Mouse (Mus musculus): ENCODE data around the gene Qrich1.

Gene Qrich1

DNA sequence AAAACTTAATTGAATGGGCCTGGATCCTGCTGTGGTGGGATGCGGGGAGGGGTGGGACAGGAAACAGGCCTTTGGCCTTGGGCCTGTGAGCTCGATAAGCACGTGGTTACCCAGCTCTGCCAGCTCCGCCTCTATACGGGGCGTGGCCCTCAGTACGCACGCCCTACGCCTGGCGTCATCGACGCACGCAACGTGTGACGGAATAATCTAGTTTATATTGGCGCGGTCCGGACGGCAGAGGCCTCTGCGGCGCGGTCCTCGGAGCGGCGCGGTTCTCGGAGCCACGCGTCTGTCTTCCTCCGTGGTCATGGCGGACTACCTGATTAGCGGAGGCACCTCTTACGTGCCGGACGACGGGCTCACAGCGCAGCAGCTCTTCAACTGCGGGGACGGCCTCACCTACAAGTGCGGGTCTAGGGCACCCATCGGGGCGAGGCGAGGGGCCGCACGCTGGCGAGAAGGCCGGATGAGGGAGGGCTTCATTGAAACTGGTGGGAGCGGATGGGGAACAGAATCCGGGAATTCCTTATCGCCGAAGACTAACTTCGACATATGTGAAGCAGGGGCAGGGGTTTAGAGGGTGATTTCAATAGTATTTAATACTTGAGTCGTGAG is 43.7 kb downstream of the Qrich1 start, which contains the start of gene Impdh2:
Impdh2 (plus strand) TSS at position 60 of the 615 bp plus-strand sequence.
- in situ Hi-C loops (cut with MboI, MseI): loop anchor here (10.0 kb wide), 1 partner anchor 1314 kb away; the partner anchor contains the start of gene Cdc25a

DNA sequence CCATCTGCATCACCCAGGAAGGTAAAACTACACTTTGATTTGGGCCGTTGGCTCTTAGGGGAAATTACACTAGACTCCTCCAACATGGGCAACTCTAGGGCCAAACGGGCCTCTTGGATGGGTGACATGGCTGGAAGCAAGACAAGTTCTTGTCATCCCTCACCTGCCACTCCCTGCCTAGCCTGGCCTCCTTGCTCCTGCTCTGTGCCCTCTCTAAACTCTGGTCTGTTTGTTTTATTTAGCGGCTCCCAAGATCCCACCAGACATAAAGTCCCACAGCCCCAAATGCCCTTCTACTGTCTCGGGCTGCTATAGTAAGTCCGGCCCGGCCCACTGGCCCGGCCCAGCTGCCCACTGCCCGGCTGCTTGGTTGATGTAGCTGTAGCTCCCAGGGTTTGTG is 47.1 kb downstream of the Qrich1 start:
- in situ Hi-C loops (cut with MboI, MseI): loop anchor here (10.0 kb wide), 1 partner anchor 1311 kb away; the partner anchor contains the start of gene Cdc25a

- in situ Hi-C loops (cut with MboI, MseI): loop anchor here (10.0 kb wide), 1 partner anchor 1311 kb away; the partner anchor contains the start of gene Cdc25a
These were observed 47.5 kb downstream of the Qrich1 start for GRCm38 (mm10) chr9:108564131-108564530.

GRCm38 (mm10) chr9:108565881-108566814 is 49.5 kb downstream of the Qrich1 start:
- in situ Hi-C loops (cut with MboI, MseI): loop anchor here (10.0 kb wide), 1 partner anchor 1309 kb away; the partner anchor contains the start of gene Cdc25a

GRCm38 (mm10) chr9:108566815-108567776 is 50.5 kb downstream of the Qrich1 start, which contains the start of gene Ndufaf3:
TSS of gene Ndufaf3 (minus strand) at chr9:108567434.
- in situ Hi-C loops (cut with MboI, MseI): loop anchor here (10.0 kb wide), 1 partner anchor 1308 kb away; the partner anchor contains the start of gene Cdc25a

DNA sequence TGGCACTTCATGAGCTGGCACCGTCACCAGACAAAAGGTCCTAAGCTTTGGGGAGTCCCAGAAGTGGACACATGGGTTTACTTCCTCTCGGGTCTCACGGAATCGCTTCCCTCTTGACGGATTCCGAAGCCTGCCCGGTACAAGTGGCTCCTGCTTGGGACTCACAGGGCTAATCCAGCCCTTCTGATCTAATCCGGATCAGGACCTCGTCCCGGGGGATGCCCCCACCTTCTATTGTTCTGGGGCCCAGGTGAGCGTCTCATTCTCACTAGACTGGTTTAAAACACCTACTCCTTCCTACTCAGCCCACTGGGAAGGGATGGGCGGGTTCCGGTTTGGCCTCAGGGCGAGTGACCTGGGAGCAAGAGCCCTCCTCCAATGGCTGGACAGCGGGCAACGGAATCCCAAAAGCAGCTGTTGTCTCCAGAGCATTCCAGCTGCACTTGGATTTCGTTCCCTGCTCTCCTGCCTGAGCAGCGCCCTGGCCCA is 51.4 kb downstream of the Qrich1 start:
- in situ Hi-C loops (cut with MboI, MseI): loop anchor here (10.0 kb wide), 1 partner anchor 1307 kb away; the partner anchor contains the start of gene Cdc25a

- in situ Hi-C loops (cut with MboI, MseI): loop anchor here (10.0 kb wide), 1 partner anchor 1306 kb away; the partner anchor contains the start of gene Cdc25a
These were observed 51.9 kb downstream of the Qrich1 start for GRCm38 (mm10) chr9:108568511-108568921.

- in situ Hi-C loops (cut with MboI, MseI): loop anchor here (5.0 to 10.0 kb wide), 2 partner anchors 78 to 1305 kb away; partner anchors contain the start of genes Arih2 and Cdc25a
These were observed 53.0 kb downstream of the Qrich1 start, which contains the start of gene Dalrd3 for GRCm38 (mm10) chr9:108569381-108570206. TSS of gene Dalrd3 (plus strand) at chr9:108569886.

GRCm38 (mm10) chr9:108570207-108570896 is 53.7 kb downstream of the Qrich1 start:
- in situ Hi-C loops (cut with MboI, MseI): loop anchor here (5.0 kb wide), 1 partner anchor 77 kb away; the partner anchor contains the start of gene Arih2

DNA sequence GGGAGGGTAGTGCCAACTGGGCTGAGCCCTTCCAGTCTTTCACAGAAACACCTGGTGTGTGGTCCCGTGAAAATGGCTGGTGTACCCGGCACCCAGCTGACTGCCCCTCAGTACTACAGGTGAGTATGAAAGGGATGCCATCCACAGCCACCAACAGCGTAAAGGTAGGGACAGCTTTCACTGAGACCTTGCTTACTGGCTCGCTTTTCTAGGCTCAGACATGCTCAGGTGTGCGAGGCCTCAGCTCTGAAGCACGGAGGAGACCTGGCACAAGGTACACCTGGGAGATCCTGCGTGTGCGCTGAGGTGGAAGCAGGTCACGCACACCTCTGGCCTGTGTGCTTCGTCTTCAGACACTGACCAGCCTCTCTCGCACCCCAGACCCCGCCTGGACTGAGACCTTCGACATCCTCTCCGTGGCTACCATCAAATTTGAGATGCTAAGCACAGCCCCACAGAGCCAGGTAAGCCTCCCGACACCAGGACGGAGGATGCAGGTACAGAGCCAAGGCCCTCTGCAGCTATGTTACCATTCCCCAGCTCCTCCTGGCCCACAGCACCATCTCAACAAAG is 54.9 kb downstream of the Qrich1 start:
- in situ Hi-C loops (cut with MboI, MseI): loop anchor here (5.0 kb wide), 1 partner anchor 76 kb away; the partner anchor contains the start of gene Arih2

DNA sequence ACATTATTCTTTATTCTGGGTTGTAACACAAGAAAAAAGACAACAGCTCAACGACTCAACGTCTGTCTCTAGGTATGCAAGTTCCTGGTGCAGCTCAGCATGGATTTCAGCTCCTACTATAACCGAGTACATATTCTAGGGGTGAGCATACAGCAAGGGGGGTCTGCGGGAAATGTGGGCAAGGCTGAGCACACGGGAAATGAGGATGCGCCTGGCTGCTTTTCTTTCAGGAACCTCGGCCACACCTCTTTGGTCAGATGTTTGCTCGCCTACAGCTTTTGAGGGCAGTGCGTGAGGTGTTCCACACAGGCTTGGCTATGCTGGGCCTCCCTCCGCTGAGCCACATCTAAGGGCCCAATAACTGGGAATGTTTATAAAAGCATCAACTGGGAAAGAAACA is 55.7 kb downstream of the Qrich1 start:
- in situ Hi-C loops (cut with MboI, MseI): loop anchor here (5.0 kb wide), 1 partner anchor 75 kb away; the partner anchor contains the start of gene Arih2

DNA sequence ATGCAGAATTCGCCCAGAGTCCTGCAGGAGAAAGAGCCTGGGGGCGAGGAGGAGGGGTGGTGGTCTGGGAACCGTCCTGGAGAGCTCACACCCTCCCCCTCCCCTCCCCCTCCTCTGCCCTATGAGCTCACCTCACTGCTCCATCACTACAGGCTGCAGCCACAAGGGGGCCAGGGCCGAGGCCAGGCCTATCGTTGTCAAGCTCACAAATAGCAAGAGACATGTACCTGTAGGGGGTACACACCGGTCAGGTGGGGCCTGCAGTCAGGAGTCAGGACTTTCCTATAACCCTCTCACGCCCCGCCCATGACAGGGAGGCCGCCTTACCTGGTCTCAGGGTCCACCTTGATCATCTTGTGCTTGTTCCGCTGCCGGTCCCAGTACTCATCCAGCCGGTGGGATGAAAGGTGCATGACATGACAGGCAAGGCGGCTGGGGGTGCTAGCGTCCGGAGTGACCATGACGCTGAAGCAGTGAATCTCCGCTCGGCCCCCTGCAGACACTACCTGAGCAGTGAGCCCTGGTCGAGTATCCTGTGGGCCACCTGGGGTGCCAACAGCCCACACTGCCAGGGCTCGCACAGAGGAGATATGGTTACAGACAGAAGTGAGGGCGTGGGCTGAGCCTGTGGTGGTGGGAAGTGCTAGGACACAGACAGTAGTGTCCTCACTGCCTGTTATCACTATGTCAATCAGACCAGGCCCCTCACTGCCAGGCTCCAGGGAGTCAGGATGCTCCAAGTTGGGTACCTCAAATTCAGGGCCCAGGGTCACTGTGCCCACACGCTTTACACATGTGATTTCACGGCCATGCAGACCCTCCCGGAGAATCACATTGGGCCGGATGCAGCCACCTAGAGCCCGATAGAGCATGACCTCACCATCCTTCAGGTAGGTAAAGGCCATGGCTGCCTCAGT is 57.4 kb downstream of the Qrich1 start:
- in situ Hi-C loops (cut with MboI, MseI): loop anchor here (5.0 kb wide), 1 partner anchor 73 kb away; the partner anchor contains the start of gene Arih2

DNA sequence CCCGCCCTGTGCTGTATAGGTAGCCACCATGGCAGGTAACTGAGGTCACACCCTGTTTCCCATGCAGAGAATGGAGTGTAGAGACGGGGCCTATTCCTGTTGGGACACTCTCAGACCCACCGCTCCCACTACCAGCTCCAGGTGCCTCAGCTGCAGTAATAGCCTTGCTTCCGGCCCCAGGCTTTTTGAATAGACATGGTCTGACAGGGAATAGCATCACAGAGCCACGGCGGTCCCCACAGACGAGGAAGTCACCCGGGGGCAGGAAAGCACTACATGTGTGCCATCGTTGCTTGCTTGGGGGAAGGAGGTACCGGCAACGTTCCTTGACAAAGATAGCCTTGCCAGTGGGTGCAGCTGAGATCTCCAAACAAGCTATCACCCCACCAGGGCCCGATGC is 58.3 kb downstream of the Qrich1 start:
- in situ Hi-C loops (cut with MboI, MseI): loop anchor here (5.0 kb wide), 1 partner anchor 72 kb away; the partner anchor contains the start of gene Arih2

DNA sequence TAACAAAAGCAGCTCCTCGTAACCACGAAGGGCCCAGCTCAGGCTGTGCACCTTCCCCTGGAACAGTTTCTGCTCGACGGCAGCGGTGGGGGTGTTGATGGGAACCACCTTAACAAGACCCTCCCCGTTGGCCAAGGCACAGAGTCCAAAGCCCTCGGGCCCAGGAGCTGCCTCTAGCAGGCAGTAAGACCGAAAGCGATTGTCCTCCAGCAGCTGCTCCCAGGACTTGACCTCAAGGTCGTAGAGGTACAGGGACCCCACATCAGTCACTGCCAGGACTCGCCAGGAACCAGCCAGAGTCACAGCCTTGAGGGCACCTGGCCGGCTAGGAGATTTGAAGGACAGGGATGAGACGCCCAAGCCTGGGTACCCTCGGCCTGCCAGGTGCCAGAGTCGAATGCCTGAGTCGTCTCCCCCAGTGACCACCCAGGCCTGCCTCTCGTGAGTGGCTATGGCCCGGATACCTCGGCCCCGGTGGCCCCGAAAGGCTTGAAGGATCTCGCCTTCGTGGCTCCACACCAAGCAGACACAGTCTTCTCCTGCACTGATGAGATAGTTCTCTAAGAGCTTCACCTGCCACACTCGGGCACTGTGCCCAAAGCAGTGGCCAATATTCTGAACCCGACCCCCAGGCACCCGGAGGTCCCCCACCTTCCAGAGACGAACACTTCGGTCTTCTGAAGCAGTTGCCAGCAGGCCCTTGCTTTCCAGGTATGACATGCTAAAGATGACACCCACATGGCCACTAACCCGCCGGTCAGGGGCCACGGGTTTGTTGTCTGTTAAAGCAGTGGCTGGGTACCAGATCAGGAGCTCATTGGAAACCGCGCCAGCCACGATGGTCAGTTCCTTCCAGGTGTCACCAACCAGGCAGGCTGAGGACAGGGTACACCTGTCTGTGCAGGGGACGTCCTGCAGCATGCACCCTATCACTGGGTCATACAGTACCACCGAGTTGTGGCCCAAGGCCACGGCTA is 59.0 kb downstream of the Qrich1 start:
- in situ Hi-C loops (cut with MboI, MseI): no loop called here

GRCm38 (mm10) chr9:108577025-108577424 is 60.4 kb downstream of the Qrich1 start:
- in situ Hi-C loops (cut with MboI, MseI): no loop called here
